ENCODE assay signal across 8 mouse cellular contexts in genomic region chr11:37236601-37237083, GRCm38 (mm10). TPM values are rescaled to one million over a fixed set of nuclear protein-coding genes. Genes with fewer than 3 reads are reported as not detected.
DNase-seq lines count a peak whose midpoint lies in the region; ATAC-seq and TF ChIP-seq lines count a peak whose summit lies in the region.

No protein-coding gene starts in this region.

- peak; percentile 67 for DNase-seq in neural tube, embryonic 11.5 days (ENCODE audit: low spot score)
- no peak for DNase-seq in neural tube, embryonic 10.5 days (ENCODE audit: extremely low spot score, low spot score)
- DNase-seq in embryo, embryonic 10.5 days (ENCODE audit: low spot score) = peak; percentile 73
- DNase-seq in left cerebral cortex, adult 18-20 months (ENCODE audit: low spot score in 2 of 2) = peak; percentile 69 to 76

- H3K9ac ChIP-seq in neural tube, embryonic 11.5 days (ENCODE audit: low read length) = peak overlapping the region; percentile 78
- peak overlapping the region; percentile 53 for H3K9ac ChIP-seq in heart, embryonic 15.5 days
- H3K9ac ChIP-seq in midbrain, embryonic 13.5 days (replicated peaks) = peak overlapping the region; percentile 86

- no peak for TF ChIP-seq POLR2A in testis, adult 2 months (IDR thresholded peaks at IDR 0.05; ENCODE audit: control insufficient read depth, low read depth, low read length)

- H3K27ac ChIP-seq in neural tube, embryonic 11.5 days (ENCODE audit: low read depth, low read length) = peak overlapping the region; percentile 79
- H3K27ac ChIP-seq in heart, embryonic 15.5 days = no peak overlapping the region
- H3K27ac ChIP-seq in midbrain, embryonic 13.5 days = peak overlapping the region; percentile 98
- no peak overlapping the region for H3K27ac ChIP-seq in testis, adult 2 months (ENCODE audit: control insufficient read depth, insufficient read depth, low read depth, low read length)

- H3K27me3 ChIP-seq in neural tube, embryonic 11.5 days (ENCODE audit: control insufficient read depth, insufficient read depth, low read length) = no peaks in the 10 kb centered on the region
- H3K27me3 ChIP-seq in heart, embryonic 15.5 days = peaks cover 44% of the 10 kb centered on the region
- 0 out of 2 replicates have a peak, but pooled peaks cover 3% of the 10 kb centered on the region for H3K27me3 ChIP-seq in midbrain, embryonic 13.5 days
- H3K27me3 ChIP-seq in testis, adult 2 months (ENCODE audit: control insufficient read depth, insufficient read depth, low read length) = no peaks in the 10 kb centered on the region

- peaks cover 2% of the 10 kb centered on the region; the same call in 1 of the 2 replicates for H3K4me1 ChIP-seq in neural tube, embryonic 11.5 days (ENCODE audit: control insufficient read depth, insufficient read depth, low read length)
- H3K4me1 ChIP-seq in heart, embryonic 15.5 days (replicated peaks) = peaks cover 8% of the 10 kb centered on the region; the same call in 1 of the 2 replicates
- peaks cover 28% of the 10 kb centered on the region for H3K4me1 ChIP-seq in midbrain, embryonic 13.5 days (replicated peaks)
- peaks cover 12% of the 10 kb centered on the region for H3K4me1 ChIP-seq in testis, adult 2 months (ENCODE audit: control insufficient read depth, insufficient read depth, low read length)

- peak overlapping the region; percentile 45 for H3K4me3 ChIP-seq in neural tube, embryonic 11.5 days (ENCODE audit: low read depth, low read length)
- peak overlapping the region; percentile 76 for H3K4me3 ChIP-seq in heart, embryonic 15.5 days
- peak overlapping the region; percentile 66 for H3K4me3 ChIP-seq in midbrain, embryonic 13.5 days (replicated peaks)
- peak overlapping the region; percentile 65 for H3K4me3 ChIP-seq in testis, adult 2 months (ENCODE audit: control insufficient read depth, low read depth, low read length)

- WGBS in neural tube, embryonic 11.5 days = 1% methylated on average over 30 of the region's 31 CpGs
- under 1% methylated on average over 30 of the region's 31 CpGs for WGBS in heart, embryonic 15.5 days
- under 1% methylated on average over 31 of the region's 31 CpGs for WGBS in midbrain, embryonic 13.5 days

- H3K9me3 ChIP-seq in neural tube, embryonic 11.5 days (ENCODE audit: control insufficient read depth, low read length) = no peaks in the 10 kb centered on the region
- H3K9me3 ChIP-seq in heart, embryonic 15.5 days (replicated peaks) = no peaks in the 10 kb centered on the region
- H3K9me3 ChIP-seq in midbrain, embryonic 13.5 days = no peaks in the 10 kb centered on the region

- ATAC-seq in neural tube, embryonic 11.5 days (ENCODE audit: insufficient read depth, low FRiP score, low TSS enrichment) = peak; percentile 86
- peak; percentile 69 for ATAC-seq in heart, embryonic 15.5 days (replicated peaks; ENCODE audit: insufficient number of reproducible peaks, insufficient read depth, low FRiP score, low read depth)
- ATAC-seq in midbrain, embryonic 13.5 days = peak; percentile 90
- no peak for ATAC-seq in erythroblast, adult 5-6 weeks (replicated peaks; ENCODE audit: low FRiP score, poor library complexity, severe bottlenecking)

- no peak for TF ChIP-seq CTCF in testis, adult 2 months (IDR thresholded peaks at IDR 0.05; ENCODE audit: control insufficient read depth, insufficient read depth, insufficient replicate concordance, low read depth, low read length)

- H3K36me3 ChIP-seq in neural tube, embryonic 11.5 days (ENCODE audit: control insufficient read depth, insufficient read depth, low read length) = no peaks in the 10 kb centered on the region
- no peaks in the 10 kb centered on the region for H3K36me3 ChIP-seq in heart, embryonic 15.5 days
- H3K36me3 ChIP-seq in midbrain, embryonic 13.5 days = no peaks in the 10 kb centered on the region
- H3K36me3 ChIP-seq in testis, adult 2 months (ENCODE audit: control insufficient read depth, insufficient read depth, low read length) = no peaks in the 10 kb centered on the region

- H3K4me2 ChIP-seq in neural tube, embryonic 11.5 days (ENCODE audit: low read depth) = peak overlapping the region; percentile 74
- peak overlapping the region; percentile 92 for H3K4me2 ChIP-seq in heart, embryonic 15.5 days
- peak overlapping the region; percentile 77 for H3K4me2 ChIP-seq in midbrain, embryonic 13.5 days (replicated peaks)

RNA-seq across cellular contexts. Expression of gene Tenm2, which starts 0.9 kb away (rescaled TPM):
- 3.2 and 4.0 TPM in 2 replicates for polyA plus RNA-seq in neural tube, embryonic 11.5 days (2014; fragmentation: Nextera tagmentation; extraction: Ambion mirVana)
- 0.49 and 1.4 TPM in 2 replicates for polyA plus RNA-seq in heart, embryonic 15.5 days (2015; fragmentation: Nextera tagmentation; extraction: Ambion mirVana)
- 10 to 100 TPM; 74.9 to 82.1 TPM for total RNA-seq in left cerebral cortex, adult 18-20 months (2021)
- 47.3 and 50.4 TPM in 2 replicates for polyA plus RNA-seq in midbrain, embryonic 13.5 days (2015; fragmentation: Nextera tagmentation; extraction: Ambion mirVana)
- polyA plus RNA-seq in testis, adult 2 months (2012; rRNA removed) = 0.32 and 0.36 TPM in 2 replicates
- total RNA-seq in erythroblast, adult 5-6 weeks (2015; ENCODE audit: low replicate concordance) = not detected in 2 replicates
- total RNA-seq in erythroblast, adult 5-6 weeks (2017; ENCODE audit: low replicate concordance) = not detected in 2 replicates

Comparison
In these comparisons a context has a peak if more than half of its experiments do, and no peak if none do; other contexts are left out.
1. H3K27ac ChIP-seq: peak in neural tube, embryonic 11.5 days (single experiment) and midbrain, embryonic 13.5 days (single experiment); none in heart, embryonic 15.5 days (single experiment) and testis, adult 2 months (single experiment).
2. Peak in every context shown above with its lines, with median percentiles within 50 percentile points of each other: H3K4me2 ChIP-seq, H3K4me3 ChIP-seq and H3K9ac ChIP-seq.